Mouse (Mus musculus) lung, postnatal 36 days (tissue): ENCODE data around the gene Gm10260.
A peak's percentile ranks its signal among the peaks of the same experiment; 100 is the strongest.

Experiments used
- DNase-seq: peaks from one replicate; pipeline ENCODE4 v3.0.0; 2022; ENCODE audit warnings: mixed read lengths

Gm10260 gene

GRCm38 (mm10) chr13:97760532-97760931 lies at the start of gene Gm10260:
Gene Gm10260 (minus strand): TSS chr13:97760632.
- DNase-seq, result no peak

- no peak for DNase-seq
These were observed 49.4 kb upstream of the Gm10260 start for GRCm38 (mm10) chr13:97809828-97810227.

GRCm38 (mm10) chr13:97805907-97806306 lies 45.5 kb upstream of the Gm10260 start:
- no peak for DNase-seq

- no peak for DNase-seq
These were observed 42.0 kb upstream of the Gm10260 start for GRCm38 (mm10) chr13:97802386-97802785.

- DNase-seq, result no peak
These were observed 37.0 kb upstream of the Gm10260 start for GRCm38 (mm10) chr13:97797462-97797861.

- no peak for DNase-seq
These were observed 34.3 kb upstream of the Gm10260 start for GRCm38 (mm10) chr13:97794780-97795179.

GRCm38 (mm10) chr13:97793932-97794331 lies 33.5 kb upstream of the Gm10260 start:
- no peak for DNase-seq

- no peak for DNase-seq
These were observed 31.2 kb upstream of the Gm10260 start for GRCm38 (mm10) chr13:97791664-97792063.

- no peak for DNase-seq
These were observed 29.5 kb upstream of the Gm10260 start for GRCm38 (mm10) chr13:97789782-97790450.

- DNase-seq, result no peak
These were observed 24.9 kb upstream of the Gm10260 start for GRCm38 (mm10) chr13:97785167-97785835.

- no peak for DNase-seq
These were observed 23.2 kb upstream of the Gm10260 start for GRCm38 (mm10) chr13:97783423-97784143.

GRCm38 (mm10) chr13:97782063-97782462 lies 21.6 kb upstream of the Gm10260 start:
- DNase-seq, result no peak

- peak; percentile 81 for DNase-seq
These were observed 21.2 kb upstream of the Gm10260 start for GRCm38 (mm10) chr13:97781637-97782036.

- no peak for DNase-seq
These were observed 20.1 kb upstream of the Gm10260 start for GRCm38 (mm10) chr13:97780556-97780955.

- no peak for DNase-seq
These were observed 19.4 kb upstream of the Gm10260 start for GRCm38 (mm10) chr13:97779657-97780445.

GRCm38 (mm10) chr13:97778698-97779194 lies 18.3 kb upstream of the Gm10260 start:
- DNase-seq, result no peak

- no peak for DNase-seq
These were observed 17.2 kb upstream of the Gm10260 start for GRCm38 (mm10) chr13:97777667-97778066.

- DNase-seq, result peak; percentile 60
These were observed 16.3 kb upstream of the Gm10260 start for GRCm38 (mm10) chr13:97776702-97777101.

- no peak for DNase-seq
These were observed 15.5 kb upstream of the Gm10260 start for GRCm38 (mm10) chr13:97775907-97776306.

GRCm38 (mm10) chr13:97774740-97775425 lies 14.5 kb upstream of the Gm10260 start:
- peak; percentile 33 for DNase-seq

GRCm38 (mm10) chr13:97769205-97769604 lies 8.8 kb upstream of the Gm10260 start:
- DNase-seq, result no peak

GRCm38 (mm10) chr13:97768803-97769202 lies 8.4 kb upstream of the Gm10260 start:
- no peak for DNase-seq
